Mouse (Mus musculus) C3H10T1/2 (cell line): ENCODE results near the gene Ybx3. TPM values are rescaled to one million over a fixed set of nuclear protein-coding genes. Genes with fewer than 3 reads are reported as not detected.

Experiments
- polyA plus RNA-seq, 2 experiments: library from polyadenylated mRNA; unstranded; fragments of >200 nt; fragmentation: generic; extraction: Trizol; gene quantifications; one replicate each; pipeline ENCODE4 v1.2.1; 2012; ENCODE audit warnings: missing spikeins in 2 of 2

Ybx3 gene
- 100 to 1,000 TPM; 152 to 174 TPM for polyA plus RNA-seq

DNA sequence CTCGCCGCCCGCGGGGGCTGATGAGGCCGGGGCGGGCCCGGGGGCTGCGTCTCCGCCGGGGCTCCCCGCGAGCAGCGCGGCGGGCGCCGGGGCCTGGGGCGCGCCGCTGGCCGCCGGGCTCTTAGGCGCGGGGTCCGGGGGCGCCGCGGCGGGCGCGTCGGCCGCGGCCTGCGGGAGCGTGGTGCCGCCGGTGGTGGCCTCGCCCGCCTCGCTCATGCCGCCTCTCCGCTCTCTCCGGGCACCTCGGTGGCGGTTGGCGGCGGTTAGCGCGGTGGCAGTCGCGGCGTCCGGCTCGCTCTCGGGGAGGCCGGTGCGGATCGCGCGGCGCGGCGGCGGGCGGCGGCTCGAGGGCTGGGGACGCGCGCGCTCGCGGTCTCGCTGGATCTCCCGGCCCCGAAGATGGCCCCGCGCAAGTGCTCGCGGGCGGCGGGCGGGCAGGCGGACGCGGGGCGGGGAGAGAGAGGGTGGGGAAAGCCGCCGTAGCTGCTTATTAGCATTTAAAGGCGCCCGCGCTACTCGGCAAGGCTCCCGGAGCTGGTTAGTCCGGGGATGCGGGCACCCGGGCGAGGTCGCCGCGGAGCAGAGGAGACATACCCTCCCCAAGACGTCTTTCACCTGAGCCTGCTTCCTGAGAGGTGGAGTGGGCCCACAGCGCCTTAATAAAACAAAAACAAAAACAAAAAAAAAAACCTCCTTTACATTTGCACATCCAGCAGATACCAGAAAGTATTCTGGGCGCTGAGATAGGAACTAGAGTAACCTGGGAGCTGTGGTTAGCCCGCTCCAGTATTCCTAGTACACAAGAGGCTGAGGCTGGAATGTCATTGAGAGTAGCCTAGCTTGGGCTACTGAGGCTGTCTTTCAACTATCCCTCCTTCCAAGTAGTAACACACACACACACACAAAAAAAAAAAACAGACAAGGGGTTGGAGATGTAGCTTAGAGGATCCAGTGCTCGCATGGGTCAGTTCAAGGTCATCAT is at the start of gene Ybx3:
Gene Ybx3 (minus strand): TSS at position 437 of the 982 bp plus-strand sequence.

DNA sequence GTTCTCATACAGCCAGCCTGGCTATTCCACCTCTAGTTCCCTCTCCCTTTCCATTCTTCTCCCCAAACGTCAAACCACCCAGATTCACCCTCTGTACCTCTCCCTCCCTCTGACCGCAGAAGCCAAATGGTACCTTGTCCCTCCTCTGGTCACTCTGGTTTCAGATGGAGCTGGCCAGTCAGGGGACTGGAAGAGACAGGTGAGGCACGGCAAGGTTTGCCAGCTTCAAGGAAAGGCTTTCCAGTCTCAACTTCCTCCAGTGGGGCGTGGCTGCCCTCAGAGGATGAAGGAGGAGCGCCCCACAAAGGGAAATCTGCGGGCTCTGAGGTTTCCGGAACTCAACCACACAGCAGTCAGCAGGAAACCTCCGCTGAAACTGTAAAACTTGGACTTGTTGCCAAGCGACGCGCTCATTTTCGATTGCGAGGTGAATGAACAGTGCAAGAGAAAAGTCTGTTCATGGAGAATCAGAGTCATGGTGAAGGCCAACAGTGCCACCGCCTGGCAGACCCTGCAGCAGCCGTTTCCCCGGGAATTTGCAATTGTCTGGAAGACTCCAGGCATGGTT is 34.8 kb downstream of the Ybx3 start, which contains the start of gene Styk1:
Gene Styk1 (minus strand): TSS at position 246 of the 568 bp plus-strand sequence.

Other genes with a start within 250 kb of the Ybx3 start
- gene Klra2, start 141.1 kb downstream of the Ybx3 start, polyA plus RNA-seq = under 1 TPM in 1 of 2 experiments, not detected in 1; 0.01 TPM
- 1 to 10 TPM; 3.4 to 5.9 TPM for gene Magohb, start 95.2 kb downstream of the Ybx3 start, polyA plus RNA-seq
- under 1 TPM; 0.42 to 0.56 TPM for gene Styk1, start 34.9 kb downstream of the Ybx3 start, polyA plus RNA-seq
- not detected for gene 5430401F13Rik, start 97.9 kb upstream of the Ybx3 start, polyA plus RNA-seq
- not detected for gene Gm6619, start 97.9 kb upstream of the Ybx3 start, polyA plus RNA-seq
- not detected for gene Tas2r130, start 242.4 kb upstream of the Ybx3 start, polyA plus RNA-seq